Mouse (Mus musculus): ENCODE measurements around the gene Rrp9.

DNA sequence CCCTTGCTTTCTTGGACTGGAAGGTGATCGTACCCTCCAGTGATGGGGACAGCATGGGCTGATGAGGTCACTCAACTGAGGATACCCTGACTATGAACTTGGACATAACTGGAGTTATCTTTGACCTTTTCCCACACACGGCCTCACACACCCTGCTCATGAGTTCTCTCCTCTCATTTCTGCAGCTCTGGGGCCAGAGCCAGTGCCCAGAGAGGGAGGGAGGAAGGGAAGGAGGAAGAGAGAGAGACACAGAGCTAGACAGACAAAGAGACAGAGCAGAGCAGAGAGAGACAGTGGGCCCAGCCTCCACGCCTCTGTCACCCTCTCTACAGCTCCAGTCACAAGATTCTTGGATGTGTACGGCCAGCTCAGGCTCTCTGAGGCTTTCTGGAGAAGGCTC is 3.4 kb upstream of the Rrp9 start:
- TF ChIP-seq CTCF (IDR thresholded peaks at IDR 0.05; ENCODE audit: extremely low read depth, insufficient read length, insufficient replicate concordance, low read depth, low read length), result no peak
- no peak for TF ChIP-seq POLR2A (IDR thresholded peaks at IDR 0.05; ENCODE audit: low read depth, low read length)

Measured in small intestine, adult 2 months (tissue).